Mouse (Mus musculus) hindbrain, embryonic 14.5 days (tissue): Measurements from ENCODE around the gene Vamp5. TPM values are rescaled to one million over a fixed set of nuclear protein-coding genes. Genes with fewer than 3 reads are reported as not detected.

Experiments used
- ATAC-seq: fragments of 200-750 bp; cut with Nextera tagmentation; 2 replicates; pipeline ENCODE4 v1.8.0; 2017; ENCODE audit warnings: moderate number of reproducible peaks, mild to moderate bottlenecking, moderate TSS enrichment, moderate library complexity; ENCODE audit not compliant: low FRiP score
- DNase-seq: peaks from one replicate; pipeline ENCODE4 v3.0.0-alpha.2; 2015; ENCODE audit warnings: low spot score
- H3K27ac ChIP-seq: fragments of 300-500 bp; sonication (generic); 2 replicates; pipeline ENCODE4 v1.5.1; 2014; ENCODE audit warnings: mild to moderate bottlenecking, moderate library complexity
- H3K27me3 ChIP-seq: fragments of 300-500 bp; sonication (generic); 2 replicates; pipeline ENCODE4 v1.6.1; 2014; ENCODE audit warnings: mild to moderate bottlenecking, low read length, mixed read lengths; ENCODE audit not compliant: control insufficient read depth, insufficient read depth
- H3K36me3 ChIP-seq: fragments of 300-500 bp; sonication (generic); replicated peaks from 2 replicates; pipeline ENCODE4 v1.6.1; 2014; ENCODE audit not compliant: control insufficient read depth, insufficient read depth
- H3K4me1 ChIP-seq: fragments of 300-500 bp; sonication (generic); replicated peaks from 2 replicates; pipeline ENCODE4 v1.6.1; 2014; ENCODE audit warnings: antibody characterized with exemption, low read length, mixed read lengths; ENCODE audit not compliant: control insufficient read depth, insufficient read depth
- H3K4me2 ChIP-seq: fragments of 300-500 bp; sonication (generic); replicated peaks from 2 replicates; pipeline ENCODE4 v1.6.1; 2014; ENCODE audit warnings: mild to moderate bottlenecking, moderate library complexity
- H3K4me3 ChIP-seq: fragments of 300-500 bp; sonication (generic); replicated peaks from 2 replicates; pipeline ENCODE4 v1.5.1; 2014; ENCODE audit warnings: mild to moderate bottlenecking, low read length
- H3K9ac ChIP-seq: fragments of 300-500 bp; sonication (generic); 2 replicates; pipeline ENCODE4 v1.6.1; 2014
- H3K9me3 ChIP-seq: fragments of 300-500 bp; sonication (generic); 2 replicates; pipeline ENCODE4 v1.6.1; 2016; ENCODE audit warnings: low read length; ENCODE audit not compliant: control insufficient read depth
- WGBS: fragments of 180-500 bp; shearing (Covaris S2); extraction: QIAGEN DNeasy Blood & Tissue Kit; methylation state at CpG from one replicate; pipeline ENCODE4 v1.1.7; 2014; 5-methylcytosine and 5-hydroxymethylcytosine counted together
- polyA plus RNA-seq: library from polyadenylated mRNA; unstranded; fragments of >200 nt; fragmentation: Nextera tagmentation; extraction: Ambion mirVana; gene quantifications from 2 replicates; pipeline ENCODE4 v1.2.1, GENCODE M21; 2014

Gene Vamp5
- polyA plus RNA-seq, 1 experiment from 2014 or later = 23.6 TPM

DNA sequence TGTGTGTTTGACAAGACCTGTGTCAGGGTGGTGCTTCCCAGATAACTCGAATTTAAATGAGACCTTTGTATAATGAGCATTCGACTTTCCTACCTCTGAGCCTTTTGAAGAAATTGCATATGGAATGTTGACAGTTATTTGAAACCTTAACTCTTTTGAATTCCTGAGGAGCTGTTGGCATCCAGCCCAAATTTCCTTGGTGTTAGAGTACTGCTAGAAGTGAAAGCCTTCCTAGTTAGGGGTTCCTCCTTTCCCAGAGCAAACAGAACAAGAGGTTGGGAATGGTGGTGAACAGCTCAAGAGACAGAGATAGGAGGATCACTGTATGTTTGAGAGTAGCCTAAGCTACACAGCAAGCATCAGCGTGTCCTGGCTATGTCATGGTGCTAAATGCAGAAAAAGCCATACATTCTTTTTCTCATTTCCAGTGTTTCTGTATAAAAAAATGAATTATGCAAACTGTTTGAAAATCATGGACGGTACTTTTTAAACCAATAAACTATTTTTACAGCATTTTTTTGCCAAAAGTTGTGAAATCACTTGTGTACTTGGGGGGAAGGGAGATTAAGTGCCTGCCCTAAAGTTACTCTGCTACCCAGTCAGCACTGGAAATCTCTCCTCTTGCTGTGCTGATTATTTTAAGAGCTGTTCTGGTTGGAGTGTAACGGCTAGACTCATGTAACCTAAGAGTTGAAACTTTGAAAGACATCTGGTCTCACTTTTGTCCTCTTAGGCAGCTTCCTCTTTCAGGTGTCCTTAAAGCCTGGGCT, 27.4 kb downstream of the Vamp5 start:
- Histone ChIP-seq H3K36me3 (peaks cover 34% of the 10 kb centered on the region), H3K4me1 (peaks cover 18% of the 10 kb centered on the region; the same call in 1 of the 2 replicates), H3K9ac (no peak overlapping the region), H3K9me3 (no peaks in the 10 kb centered on the region), H3K4me3 (no peak overlapping the region), H3K27me3 (no peaks in the 10 kb centered on the region), H3K4me2 (no peak overlapping the region), H3K27ac (no peak overlapping the region)
- WGBS = 75% methylated on average over 5 of the region's 5 CpGs
- ATAC-seq (no peak), DNase-seq (no peak)

GRCm38 (mm10) chr6:72350214-72350613, 30.1 kb downstream of the Vamp5 start:
- H3K4me3 ChIP-seq = no peak overlapping the region
- peaks cover 3% of the 10 kb centered on the region; the same call in 1 of the 2 replicates for H3K27me3 ChIP-seq
- peaks cover 25% of the 10 kb centered on the region for H3K36me3 ChIP-seq
- H3K9me3 ChIP-seq = no peaks in the 10 kb centered on the region
- peaks cover 26% of the 10 kb centered on the region for H3K4me1 ChIP-seq
- 93% methylated on average over 2 of the region's 2 CpGs for WGBS
- DNase-seq (no peak), ATAC-seq (no peak)
- H3K9ac ChIP-seq = no peak overlapping the region
- no peak overlapping the region for H3K27ac ChIP-seq
- no peak overlapping the region for H3K4me2 ChIP-seq

DNA sequence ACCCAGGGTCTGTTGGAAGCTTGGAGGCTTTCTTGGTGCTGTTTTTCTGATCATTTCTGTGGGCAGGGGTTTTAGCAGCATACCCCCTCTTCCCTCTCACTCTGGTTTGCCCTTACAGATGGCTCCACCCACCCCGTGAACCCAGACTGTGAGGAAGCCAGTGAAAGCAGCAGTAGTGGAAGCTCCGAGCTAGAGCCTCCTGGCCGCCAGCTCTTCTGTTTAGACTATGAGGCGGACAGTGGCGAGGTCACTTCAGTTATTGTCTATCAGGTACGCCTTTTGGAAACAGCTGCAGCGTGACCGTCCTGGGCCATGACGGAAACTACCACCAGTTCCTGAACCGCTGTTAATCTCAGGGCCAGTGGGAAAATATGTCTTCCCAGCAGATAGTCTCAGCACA, 31.9 kb downstream of the Vamp5 start:
- Histone ChIP-seq H3K27me3 (peaks cover 3% of the 10 kb centered on the region; the same call in 1 of the 2 replicates), H3K4me1 (peaks cover 30% of the 10 kb centered on the region), H3K9me3 (no peaks in the 10 kb centered on the region), H3K27ac (no peak overlapping the region), H3K36me3 (peaks cover 25% of the 10 kb centered on the region), H3K4me2 (peak overlapping the region; percentile 78), H3K4me3 (peak overlapping the region; percentile 87; the same call in 1 of the 2 replicates), H3K9ac (peak overlapping the region; percentile 89; the same call in 1 of the 2 replicates)
- ATAC-seq = no peak
- DNase-seq = no peak
- WGBS = 81% methylated on average over 10 of the region's 10 CpGs

DNA sequence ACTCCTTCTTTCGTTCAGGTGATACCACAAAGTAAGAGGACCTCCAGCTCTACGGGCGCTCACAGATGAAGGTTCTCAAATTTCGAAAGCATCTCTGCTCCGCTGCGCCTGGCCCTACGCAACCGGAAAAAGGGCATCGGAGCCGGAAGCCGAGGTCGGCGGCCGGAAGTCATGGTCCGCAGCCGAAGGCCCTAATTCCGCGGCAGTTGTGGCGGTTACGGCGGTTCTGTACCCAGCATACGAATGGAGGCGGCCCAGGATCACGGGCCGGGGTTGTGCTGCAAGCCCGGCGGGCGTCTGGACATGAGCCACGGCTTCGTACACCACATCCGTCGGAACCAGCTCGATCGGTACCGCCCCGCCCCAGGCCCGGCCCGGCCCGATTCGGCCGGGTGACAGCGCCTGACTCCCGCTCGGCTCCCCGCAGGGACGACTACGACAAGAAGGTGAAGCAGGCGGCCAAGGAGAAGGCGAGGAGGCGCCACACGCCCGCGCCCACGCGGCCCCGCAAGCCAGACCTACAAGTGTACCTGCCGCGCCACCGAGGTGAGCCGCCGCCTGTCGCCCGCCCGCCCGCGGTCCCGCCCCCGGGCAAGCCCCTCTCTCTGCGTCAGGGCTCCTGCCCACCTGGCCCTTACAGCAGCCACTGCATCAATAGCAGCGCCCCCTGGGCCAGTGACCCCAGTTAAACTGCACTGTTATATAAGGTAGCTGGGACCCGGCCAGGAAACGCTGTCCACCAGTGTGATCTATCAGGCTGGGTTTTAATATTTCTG, 32.9 kb downstream of the Vamp5 start, which contains the start of gene 0610030E20Rik:
Gene 0610030E20Rik, plus strand, starts transcription at position 152 of the 776 bp plus-strand sequence.
- WGBS = under 1% methylated on average over 61 of the region's 72 CpGs
- Histone ChIP-seq H3K27me3 (peaks cover 3% of the 10 kb centered on the region; the same call in 1 of the 2 replicates), H3K9me3 (no peaks in the 10 kb centered on the region), H3K27ac (peak within 1 kb of the TSS; percentile 87), H3K4me2 (peak within 1 kb of the TSS; percentile 78), H3K9ac (peak within 1 kb of the TSS; percentile 89), H3K36me3 (peaks cover 25% of the 10 kb centered on the region), H3K4me1 (peaks cover 32% of the 10 kb centered on the region), H3K4me3 (peak within 1 kb of the TSS; percentile 87)
- peak; percentile 79 for ATAC-seq
- peak; percentile 80 for DNase-seq

DNA sequence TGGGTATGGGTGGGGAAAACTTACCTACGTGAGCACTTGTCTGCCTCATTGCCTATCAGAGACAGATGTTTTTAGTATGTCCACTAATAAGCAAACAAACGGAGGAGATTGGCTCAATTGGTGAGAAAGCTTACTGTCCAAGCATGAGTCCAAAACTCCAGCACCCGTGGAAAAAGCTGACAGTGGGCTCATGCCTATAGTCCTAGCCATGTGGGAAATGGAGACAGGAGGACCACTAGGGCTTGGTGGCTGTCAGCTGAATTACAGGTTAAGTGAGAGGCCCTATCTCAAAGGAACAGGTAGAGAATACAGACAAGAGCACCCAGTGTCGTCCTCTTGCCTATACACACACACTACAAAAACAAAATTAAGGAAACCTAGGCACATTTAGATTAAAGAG, 34.0 kb downstream of the Vamp5 start:
- Histone ChIP-seq H3K4me2 (peak overlapping the region; percentile 78), H3K27me3 (peaks cover 3% of the 10 kb centered on the region; the same call in 1 of the 2 replicates), H3K36me3 (peaks cover 22% of the 10 kb centered on the region), H3K27ac (no peak overlapping the region), H3K4me1 (peaks cover 32% of the 10 kb centered on the region), H3K4me3 (0 out of 2 replicates have a peak overlapping the region, but pooled peaks have one; percentile 87), H3K9me3 (no peaks in the 10 kb centered on the region), H3K9ac (no peak overlapping the region)
- no peak for DNase-seq
- no peak for ATAC-seq
- WGBS = 94% methylated on average over 4 of the region's 4 CpGs

- Histone ChIP-seq H3K9me3 (no peaks in the 10 kb centered on the region), H3K9ac (peak overlapping the region; percentile 69), H3K4me3 (peak overlapping the region; percentile 65; the same call in 1 of the 2 replicates), H3K4me2 (peak overlapping the region; percentile 79), H3K27me3 (peaks cover 3% of the 10 kb centered on the region; the same call in 1 of the 2 replicates), H3K27ac (no peak overlapping the region), H3K36me3 (peaks cover 16% of the 10 kb centered on the region), H3K4me1 (peaks cover 32% of the 10 kb centered on the region)
- DNase-seq = no peak
- WGBS = 52% methylated on average over 6 of the region's 6 CpGs
- no peak for ATAC-seq
These were observed 34.6 kb downstream of the Vamp5 start for GRCm38 (mm10) chr6:72345633-72346032.

GRCm38 (mm10) chr6:72345074-72345567, 35.1 kb downstream of the Vamp5 start, which contains the start of gene Usp39:
Usp39 (minus strand) TSS chr6:72345184.
- H3K9ac ChIP-seq = peak within 1 kb of the TSS; percentile 69
- ATAC-seq = peak; percentile 89
- peaks cover 17% of the 10 kb centered on the region; the same call in 1 of the 2 replicates for H3K36me3 ChIP-seq
- peaks cover 32% of the 10 kb centered on the region for H3K4me1 ChIP-seq
- H3K4me3 ChIP-seq = peak within 1 kb of the TSS; percentile 65
- WGBS = under 1% methylated on average over 30 of the region's 30 CpGs
- peak within 1 kb of the TSS; percentile 79 for H3K4me2 ChIP-seq
- H3K27ac ChIP-seq = peak within 1 kb of the TSS; percentile 34; the same call in 1 of the 2 replicates
- H3K9me3 ChIP-seq = no peaks in the 10 kb centered on the region
- peak; percentile 96 for DNase-seq
- H3K27me3 ChIP-seq = peaks cover 3% of the 10 kb centered on the region; the same call in 1 of the 2 replicates

DNA sequence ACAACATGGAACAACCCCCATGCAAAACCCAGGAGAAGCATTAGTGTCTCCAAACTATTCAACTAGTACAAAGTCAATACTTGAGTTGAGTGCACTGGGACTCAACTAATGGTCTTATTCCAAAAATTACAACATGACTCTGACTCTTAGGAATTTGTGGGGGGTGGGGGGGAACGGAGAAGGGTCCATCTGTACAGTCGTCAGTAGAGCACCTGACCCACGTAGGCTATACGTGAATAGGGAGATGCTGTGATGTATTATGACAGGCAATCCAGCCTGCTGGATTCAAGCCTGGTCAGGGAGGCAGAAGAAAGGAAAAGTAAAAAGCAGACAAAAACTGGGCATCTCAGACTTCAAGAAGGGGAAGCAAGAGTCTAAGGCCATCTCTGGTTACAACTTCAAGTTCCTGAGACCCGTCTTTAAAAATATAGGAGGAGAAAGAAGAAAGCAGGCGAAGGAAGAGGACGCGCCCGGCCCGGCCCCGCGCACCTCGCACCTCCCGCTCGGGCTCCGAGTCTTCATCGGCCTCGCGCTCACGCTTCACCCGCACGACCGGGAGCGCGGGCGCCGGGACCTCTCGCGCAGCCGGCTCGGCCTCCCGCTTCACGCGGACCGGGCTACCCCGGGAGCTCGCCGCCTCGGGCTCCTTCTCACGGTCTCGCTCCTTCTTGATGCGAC, 35.7 kb downstream of the Vamp5 start:
- DNase-seq (no peak), ATAC-seq (peak; percentile 60; the same call in 1 of the 2 replicates)
- H3K27ac ChIP-seq = peak overlapping the region; percentile 34; the same call in 1 of the 2 replicates
- peaks cover 3% of the 10 kb centered on the region; the same call in 1 of the 2 replicates for H3K27me3 ChIP-seq
- H3K9me3 ChIP-seq = no peaks in the 10 kb centered on the region
- peak overlapping the region; percentile 79 for H3K4me2 ChIP-seq
- H3K4me1 ChIP-seq = peaks cover 32% of the 10 kb centered on the region
- peak overlapping the region; percentile 69 for H3K9ac ChIP-seq
- H3K4me3 ChIP-seq = peak overlapping the region; percentile 65
- peaks cover 22% of the 10 kb centered on the region for H3K36me3 ChIP-seq
- WGBS = under 1% methylated on average over 36 of the region's 42 CpGs
